Mouse (Mus musculus): ENCODE data around the gene Il13.

The Il13 gene

DNA sequence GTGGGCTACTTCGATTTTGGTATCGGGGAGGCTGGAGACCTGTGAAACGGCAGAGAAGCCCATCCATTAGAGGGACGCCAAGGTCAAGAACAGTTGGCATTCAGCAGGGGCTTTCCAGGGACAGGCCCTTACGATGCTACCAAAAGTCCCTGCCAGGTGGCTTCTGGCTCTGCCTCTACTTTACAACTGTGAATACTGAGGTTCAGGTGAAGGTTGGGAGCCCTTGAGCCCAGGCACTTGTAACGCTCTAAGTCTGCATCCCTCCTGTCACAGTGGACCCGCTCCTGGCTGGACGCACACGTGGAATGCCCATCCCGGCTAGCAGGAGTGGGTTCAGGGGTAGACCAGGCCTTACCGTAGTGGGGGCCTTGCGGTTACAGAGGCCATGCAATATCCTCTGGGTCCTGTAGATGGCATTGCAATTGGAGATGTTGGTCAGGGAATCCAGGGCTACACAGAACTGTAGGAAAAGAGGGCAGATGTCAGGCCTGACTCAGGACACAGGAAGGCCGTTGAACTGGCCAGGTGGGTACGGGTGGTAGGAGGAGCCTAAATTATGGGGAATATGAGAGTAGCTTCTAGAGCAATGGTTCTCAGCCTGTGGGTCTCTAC lies 2.3 kb downstream of the Il13 start:
- no peak for DNase-seq (ENCODE audit: low spot score in 2 of 2)

DNA sequence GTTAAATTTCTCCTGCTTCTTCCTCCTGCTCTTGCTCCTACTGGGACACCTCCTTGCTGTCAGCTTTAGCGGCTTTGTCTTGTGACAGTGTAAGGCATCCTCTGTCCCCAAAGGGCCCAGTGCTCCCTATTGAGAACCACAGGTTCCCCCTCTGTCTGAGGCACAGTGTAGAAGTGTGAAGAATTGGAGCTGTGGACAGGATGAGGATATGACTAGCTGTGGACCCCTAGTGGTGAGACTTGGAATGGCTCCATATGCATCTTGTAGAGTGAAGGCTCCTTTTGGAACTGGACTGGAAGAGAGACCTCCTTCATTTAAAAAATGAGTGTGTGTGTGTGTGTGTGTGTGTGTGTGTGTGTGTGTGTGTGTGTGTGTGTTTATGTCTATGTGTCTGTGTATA lies 6.6 kb downstream of the Il13 start:
- peak; percentile 40 to 62 for DNase-seq (ENCODE audit: low spot score in 2 of 2)

DNA sequence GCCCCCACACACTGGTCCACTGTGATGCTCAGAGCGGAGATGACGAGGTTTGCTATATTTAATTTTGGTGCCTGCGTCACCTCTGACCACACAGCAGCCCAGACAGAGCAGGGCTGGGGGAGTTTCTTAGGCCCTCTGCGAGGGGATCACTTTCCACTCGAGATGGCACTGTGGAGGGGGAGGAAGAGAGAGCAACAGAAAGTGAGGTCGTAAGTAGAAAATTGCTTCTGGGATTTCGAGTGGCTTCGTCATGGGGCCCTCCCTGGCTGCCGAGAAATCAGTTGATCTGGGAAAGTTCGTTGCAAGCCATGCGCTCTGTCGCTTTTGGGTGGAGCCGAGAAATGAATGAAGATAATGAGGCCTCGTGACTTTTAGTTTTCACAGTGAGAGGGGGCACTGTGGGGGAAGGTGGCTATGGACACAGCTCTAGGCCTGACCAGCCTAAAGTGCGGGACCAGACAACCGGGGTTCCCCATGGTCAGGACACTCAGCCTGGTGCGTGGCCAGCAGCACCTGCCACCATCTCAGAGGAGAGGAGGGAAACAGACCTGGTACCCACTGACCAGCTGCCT lies 7.6 kb downstream of the Il13 start:
- no peak for DNase-seq (ENCODE audit: low spot score in 2 of 2)

DNA sequence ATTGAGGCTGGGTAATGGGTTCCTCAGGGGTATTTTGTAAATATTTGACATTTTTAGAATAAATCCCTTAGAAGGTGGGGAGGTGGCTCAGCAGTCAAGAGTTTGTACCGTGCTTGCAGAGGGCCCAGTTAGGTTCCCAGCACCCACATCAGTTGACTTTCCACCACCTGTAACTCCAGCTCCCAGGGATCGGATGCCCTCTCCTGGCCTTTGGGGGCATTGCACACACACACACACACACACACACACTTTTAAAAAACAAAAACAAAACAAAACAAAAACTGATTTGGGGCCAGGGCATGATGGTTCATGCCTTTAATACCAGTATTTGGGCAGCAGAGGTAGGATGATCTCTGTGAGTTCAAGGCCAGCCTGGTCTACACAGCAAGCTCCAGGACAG lies 10.4 kb downstream of the Il13 start:
- no peak for DNase-seq (ENCODE audit: low spot score in 2 of 2)

DNA sequence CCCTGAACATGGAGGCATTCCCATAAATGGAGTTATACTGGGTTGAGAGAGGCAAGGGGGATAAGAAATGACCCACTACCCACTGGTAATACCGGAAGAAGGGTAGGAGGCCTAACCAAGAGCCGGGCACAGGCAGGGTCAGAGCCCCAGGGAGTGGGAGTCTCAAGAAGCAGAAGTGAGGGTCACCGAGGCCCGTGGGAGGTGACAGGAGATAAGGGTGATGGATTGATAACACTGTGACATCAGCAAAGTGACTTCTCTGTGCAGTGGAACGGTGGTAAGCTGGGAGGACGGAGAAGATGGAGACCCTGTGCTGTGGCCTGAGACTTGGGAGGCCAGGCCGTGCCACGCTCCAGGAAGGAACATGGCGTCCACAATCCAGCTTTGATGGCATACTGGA lies 10.9 kb downstream of the Il13 start:
- no peak for DNase-seq (ENCODE audit: low spot score in 2 of 2)

DNA sequence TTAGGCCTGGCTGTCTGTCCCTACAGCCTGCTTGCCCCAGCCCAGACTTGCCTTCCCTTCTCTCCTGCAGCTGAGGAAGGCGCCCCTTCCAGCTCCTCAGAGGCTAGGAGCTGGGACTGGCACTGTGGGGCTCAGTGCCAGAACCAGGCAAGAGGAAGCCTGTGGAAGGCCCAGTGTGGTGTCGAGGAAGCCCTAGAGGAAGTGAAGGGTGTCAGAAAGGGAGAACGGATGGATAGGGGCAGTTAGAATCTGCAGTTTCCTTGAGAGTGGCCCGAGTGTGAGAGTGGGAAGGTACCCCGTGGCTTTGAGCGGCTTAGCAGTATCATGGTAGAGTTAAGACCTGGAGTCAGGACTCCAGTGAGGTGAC lies 12.1 kb downstream of the Il13 start:
- no peak for DNase-seq (ENCODE audit: low spot score in 2 of 2)

DNA sequence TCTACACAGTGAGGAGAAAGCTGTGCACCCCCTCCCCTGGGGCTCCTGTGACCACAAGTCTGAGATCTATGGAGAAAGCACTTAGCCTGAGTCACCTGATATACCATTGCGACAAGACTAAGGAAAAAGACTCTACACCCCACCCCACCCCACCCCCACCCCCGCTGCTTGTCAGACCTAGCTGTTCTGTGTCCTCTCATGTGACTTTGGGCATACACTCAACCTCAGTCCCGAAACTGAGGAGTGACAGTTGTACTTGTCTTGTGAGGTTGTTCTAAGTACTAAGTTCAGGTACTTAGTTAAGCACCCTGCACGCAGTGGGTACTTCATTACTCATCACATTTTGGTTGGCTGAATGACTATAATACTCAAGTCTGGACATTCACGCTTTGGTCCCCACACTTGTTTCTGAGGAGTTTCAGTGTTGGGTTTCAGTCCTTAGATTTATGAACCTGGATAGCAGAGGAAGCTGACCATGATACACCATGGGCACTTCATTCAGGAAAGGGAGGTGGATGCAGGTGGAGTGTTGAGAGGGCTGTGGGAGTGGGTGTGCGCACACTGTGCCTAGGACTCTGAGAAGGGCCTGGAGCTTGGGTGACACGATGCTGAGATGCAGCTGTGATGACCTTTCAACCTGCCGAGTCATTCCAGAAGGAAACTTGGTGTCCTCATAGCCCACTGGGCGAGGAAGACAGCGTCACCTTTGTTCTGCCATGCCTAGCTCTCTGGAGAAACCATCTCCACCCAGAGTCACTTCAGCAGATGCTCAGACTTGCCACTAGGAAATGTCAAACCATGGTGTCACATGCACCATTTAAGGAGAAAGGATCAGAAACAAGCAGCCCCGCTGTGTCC lies 12.7 kb downstream of the Il13 start:
- no peak for DNase-seq (ENCODE audit: low spot score in 2 of 2)

DNA sequence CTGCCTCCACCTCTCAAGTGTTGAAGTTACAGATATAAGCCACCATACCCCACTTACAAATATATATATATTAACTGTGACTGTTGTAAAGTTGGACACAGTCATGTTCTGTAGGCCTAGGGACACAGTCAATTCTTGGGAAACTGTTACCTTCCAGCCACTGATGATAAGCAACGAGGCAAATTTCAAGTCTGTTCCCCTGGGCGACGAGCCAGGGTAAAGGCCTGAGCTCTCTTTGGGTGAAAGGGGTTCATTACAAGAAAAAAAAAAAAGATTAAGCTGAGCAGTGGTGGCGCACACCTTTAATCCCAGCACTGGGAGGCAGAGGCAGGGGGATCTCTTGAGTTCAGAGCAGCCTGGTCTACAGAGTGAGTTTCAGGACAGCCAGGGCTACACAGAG lies 14.4 kb downstream of the Il13 start:
- no peak for DNase-seq (ENCODE audit: low spot score in 2 of 2)

DNA sequence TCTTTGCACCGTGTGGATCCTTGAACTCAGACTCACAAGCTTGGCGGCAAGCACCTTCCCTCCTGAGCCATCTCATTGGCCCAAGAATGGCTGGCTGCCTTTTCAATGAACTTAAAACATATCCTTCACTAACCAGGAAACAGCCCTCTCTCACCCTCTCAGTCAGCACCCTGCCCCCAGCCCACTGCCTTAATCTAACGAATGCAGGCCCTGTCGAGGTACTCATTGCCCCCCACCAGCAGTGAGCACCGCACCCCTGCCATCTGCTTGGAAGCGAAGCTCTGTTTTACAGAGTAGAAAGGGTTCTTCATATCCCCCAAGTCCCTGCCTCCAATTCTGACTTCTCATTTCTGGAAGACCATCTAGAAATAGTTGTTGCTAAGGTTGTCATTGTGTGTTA lies 15.1 kb downstream of the Il13 start:
- no peak for DNase-seq (ENCODE audit: low spot score in 2 of 2)

DNA sequence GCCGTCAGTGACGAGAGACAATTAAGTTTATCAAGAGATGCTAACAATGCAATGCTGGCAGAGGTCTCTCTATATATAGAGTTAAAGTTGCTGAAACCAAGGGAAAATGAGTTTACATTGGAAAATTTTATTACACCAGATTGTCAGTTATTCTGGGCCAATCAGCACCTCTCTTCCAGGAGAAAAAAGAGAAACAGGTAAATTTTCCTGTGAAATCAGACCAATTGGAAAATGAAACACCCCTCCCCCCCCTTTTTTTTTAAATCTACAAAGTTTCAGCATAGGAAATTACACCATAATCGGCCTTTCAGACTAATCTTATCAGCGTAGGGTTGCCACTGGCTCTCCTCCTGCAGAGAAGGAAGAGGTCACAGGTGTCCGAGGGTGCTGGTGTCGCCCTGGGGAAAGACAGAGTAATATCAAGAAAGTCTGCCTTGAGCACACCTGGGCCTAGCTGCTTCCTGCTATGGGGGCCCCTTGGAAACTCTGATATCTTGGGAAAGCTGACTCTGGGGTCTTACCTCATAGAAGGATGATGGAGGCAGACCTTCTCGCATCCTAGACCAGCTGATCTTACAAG lies 15.8 kb downstream of the Il13 start, which contains the start of gene Il4:
Gene Il4, minus strand, starts transcription at position 51 of the 580 bp plus-strand sequence.
- no peak for DNase-seq (ENCODE audit: low spot score in 2 of 2)

DNA sequence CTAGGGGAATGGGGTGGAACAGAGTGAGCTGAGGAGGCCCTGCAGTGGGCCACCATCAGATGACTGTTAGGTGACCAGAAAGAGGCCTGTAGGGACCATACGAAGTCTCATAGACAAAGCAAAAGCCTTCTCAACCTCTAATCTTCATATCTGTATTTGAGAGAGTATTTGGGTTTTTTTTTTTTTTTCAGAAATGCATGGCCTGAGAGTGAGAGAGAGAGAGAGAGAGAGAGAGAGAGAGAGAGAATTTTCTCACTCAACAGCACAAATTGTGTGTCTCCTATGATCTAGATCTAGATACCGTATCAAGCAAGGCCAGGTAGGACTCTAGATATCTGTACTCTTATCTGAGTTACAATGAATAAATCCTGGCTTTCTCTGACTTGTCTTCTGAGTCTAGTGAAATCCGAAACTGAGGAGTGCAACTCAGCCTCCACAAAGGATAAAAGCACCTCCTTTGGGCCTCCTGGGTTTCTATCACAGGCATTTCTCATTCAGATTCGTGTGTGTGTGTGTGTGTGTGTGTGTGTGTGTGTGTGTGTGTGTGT lies 16.9 kb downstream of the Il13 start:
- no peak for DNase-seq (ENCODE audit: low spot score in 2 of 2)

DNA sequence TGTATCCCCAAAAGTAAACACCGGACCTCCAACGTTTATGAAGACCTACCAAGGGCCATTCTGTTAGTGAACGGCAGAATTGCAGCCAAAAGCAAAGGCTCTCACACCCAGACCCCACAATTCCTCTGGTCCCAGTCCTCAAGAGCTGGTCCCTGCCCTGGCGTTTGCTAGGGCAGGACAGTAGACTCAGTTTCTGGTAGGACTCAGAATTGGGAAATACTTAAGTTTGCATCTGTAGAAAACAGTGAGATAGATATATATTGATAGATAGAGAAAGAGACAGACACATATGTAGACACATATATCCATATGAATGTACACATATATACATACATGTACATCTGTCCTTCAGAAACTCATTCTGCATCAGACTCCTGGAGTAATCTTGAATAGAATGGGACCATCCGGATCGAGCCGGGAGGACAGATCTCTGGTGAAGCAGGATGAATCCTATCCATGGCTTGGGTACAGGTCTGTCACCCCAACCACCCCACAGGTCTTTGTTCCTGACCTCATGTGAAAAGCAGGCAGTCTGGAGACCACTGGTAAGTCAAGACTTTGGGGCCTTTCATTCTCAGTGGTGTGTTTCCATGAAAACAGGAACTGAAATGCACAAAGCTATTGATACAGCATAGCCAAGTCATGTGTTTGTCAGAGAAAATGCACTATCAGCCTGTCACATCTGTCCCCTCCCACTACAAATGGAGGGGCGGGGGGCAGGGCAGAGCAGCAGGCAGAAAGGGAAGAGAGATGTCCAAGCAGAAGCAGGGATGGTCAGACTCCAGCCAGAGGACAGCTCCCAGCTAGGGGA lies 17.5 kb downstream of the Il13 start:
- peak; percentile 15 to 18 for DNase-seq (ENCODE audit: low spot score in 2 of 2)

DNA sequence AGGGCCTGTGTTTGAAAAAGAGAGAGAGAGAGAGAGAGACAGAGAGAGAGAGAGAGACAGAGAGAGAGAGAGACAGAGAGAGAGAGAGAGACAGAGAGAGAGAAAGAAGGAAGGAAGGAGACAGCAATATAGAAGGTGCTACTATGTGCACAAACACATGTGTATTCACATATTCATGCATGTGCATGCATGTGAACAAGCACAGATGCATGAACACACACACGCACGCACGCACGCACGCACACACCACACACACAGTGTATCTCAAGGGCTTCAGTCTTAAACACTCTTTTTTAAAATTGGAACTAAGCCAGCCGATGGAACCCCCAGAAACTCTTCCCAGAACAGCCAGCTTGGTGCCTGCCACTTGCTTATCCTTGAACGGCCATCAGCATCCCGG lies 18.9 kb downstream of the Il13 start:
- DNase-seq (ENCODE audit: low spot score in 2 of 2): no peak

DNA sequence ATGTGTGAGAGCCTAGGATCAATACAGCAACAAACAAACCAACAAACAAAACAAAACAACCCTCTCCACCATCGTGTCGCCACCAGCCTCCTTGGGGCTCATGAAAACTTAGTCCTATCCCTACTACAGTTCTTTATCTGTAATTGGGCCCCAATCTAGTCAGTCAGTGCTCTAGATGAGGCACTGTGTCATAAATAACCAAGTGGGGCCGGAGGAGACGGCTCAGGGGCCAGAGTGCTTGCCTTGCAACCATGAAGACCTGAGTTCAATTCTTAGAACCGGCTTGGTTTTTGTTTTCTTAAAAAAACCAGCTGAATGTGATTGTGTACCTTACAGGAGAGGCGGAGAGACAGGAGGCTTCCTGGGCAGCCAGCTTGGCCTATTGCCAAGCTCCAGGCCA lies 19.3 kb downstream of the Il13 start:
- no peak for DNase-seq (ENCODE audit: low spot score in 2 of 2)

DNA sequence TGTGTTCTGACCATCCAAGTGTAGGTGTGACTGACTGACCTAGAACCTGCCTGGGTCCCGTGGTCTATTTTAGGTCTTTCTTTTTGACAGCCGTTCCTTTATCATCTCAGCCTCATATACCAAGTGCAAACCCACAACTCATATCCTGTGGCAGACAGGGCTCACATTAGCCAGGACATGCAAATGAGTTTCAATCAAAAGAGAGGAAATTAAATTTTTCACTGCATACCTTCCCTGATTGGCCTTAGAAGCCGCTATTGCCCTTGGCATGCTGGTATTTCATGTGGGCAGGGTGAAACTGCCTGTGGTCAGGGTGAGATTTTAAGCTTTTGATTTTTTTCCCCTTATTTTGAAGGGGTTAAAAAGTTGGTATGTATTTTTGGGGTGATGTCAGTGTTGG lies 24.8 kb downstream of the Il13 start:
- DNase-seq (ENCODE audit: low spot score in 2 of 2): no peak

DNA sequence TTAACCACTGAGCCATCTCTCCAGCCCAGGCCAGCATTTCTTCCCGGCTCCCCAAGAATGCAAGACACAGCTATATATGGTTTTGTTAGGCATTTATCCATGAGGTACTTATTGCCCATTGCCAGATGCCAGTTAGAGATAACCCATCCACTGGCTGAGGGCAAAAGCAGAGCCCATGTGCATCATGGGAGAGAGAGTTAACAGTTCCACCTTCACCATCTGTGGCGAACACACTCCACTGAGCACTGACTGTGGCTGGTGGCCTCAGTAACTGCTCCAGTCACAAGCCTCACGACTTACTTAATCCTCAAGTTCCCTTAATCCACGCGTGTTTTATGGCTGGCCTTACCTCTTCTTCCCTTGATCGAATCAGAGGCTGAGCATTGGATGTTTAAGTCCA lies 25.3 kb downstream of the Il13 start:
- no peak for DNase-seq (ENCODE audit: low spot score in 2 of 2)

DNA sequence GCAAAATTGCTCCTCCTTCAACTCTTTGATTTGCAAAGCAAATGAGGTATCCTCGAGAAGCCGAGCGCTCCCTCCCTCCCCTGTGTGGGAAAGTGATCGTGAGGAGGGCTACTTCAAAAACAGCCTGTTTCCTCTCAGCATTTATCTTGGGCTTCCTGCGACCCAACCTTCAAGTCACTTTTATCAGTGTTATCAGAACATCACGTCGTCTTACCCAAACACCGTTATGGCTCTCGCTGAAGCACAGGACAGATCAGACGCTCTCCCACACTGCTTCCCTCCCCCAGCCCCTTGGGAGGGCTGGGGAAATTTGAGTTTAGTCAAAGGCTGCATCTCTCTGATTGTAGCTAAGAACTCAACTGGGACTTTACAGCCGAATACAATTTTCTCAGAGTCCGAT lies 28.9 kb downstream of the Il13 start:
- no peak for DNase-seq (ENCODE audit: low spot score in 2 of 2)

DNA sequence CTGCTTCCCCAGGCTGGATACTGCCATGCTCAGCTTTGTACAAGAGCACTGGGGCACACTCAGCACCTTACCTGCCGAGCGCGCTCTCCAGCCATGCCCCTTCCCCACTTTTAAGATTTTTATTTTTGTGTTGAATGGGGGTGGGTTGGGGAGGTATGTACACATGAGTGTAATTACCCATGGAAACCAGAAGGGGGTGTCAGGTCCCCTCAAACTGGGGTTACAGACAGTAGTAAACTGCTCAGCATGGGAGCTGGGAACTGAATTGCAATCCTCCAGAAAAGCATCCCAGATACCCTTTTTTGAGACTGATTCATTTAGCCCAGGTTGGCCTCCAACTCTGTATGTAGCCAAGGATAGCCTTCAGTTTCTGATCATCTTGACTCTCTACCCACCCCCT lies 29.5 kb downstream of the Il13 start:
- DNase-seq (ENCODE audit: low spot score in 2 of 2): no peak

DNA sequence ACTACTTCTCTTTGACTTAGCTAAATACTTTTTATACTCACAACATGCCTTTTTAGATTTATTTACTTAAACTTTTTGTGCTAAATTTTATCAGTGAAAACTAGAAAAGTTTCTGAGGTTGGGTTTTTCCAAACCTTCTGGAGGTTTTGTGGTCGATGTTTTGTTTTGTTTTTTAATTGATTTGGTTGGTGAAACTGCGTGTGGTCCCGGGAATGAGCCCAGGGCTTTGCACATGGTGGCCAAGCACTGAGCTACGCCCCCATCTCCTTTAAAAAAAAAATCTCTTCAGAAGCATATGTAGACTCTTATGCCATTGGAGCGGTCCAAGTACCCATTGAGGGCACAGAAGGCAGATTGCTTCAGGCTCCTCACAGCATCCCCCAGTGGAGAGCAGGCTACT lies 43.4 kb downstream of the Il13 start:
- DNase-seq (ENCODE audit: low spot score in 2 of 2): no peak

DNA sequence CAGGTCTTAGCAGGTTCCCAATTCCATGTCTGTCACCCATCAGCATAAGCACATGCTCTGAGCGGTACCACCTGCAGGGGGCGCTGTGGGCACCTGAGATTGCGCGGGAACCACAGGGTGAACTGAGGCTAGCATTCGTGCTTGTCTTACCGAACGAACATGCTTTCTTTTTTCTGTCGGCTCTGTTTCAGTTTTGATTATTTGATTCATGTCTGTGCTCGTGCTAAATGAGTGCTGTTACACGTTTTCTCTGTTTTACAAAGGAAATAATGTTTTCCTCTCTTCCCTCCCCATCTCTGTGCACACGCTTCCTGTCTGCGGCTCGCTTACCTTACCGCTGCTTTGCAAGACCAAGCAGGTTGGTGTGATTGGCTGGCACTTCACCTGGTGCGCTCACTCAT lies 44.1 kb downstream of the Il13 start:
- DNase-seq (ENCODE audit: low spot score in 2 of 2): peak; percentile 40 to 58

DNA sequence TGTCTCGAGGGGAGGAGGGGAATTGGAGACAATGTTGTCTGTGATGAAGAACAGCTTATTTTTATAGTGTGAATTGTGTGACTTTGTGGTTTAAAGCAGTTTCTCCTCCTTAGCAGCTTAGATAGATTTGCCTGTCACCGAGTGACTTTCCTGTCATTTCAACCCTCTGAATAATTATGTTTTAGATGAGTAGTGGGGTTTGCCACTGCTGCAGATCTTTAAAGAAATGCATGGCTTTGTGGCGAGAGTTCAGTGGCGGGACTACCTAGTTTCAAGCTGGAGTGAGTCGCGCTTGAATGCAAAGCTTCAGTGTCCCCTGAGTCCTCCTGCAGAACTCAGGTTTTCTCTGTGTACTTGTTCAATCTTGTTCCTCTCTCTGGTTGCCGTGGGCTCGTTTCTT lies 46.2 kb downstream of the Il13 start:
- DNase-seq (ENCODE audit: low spot score in 2 of 2): no peak

DNA sequence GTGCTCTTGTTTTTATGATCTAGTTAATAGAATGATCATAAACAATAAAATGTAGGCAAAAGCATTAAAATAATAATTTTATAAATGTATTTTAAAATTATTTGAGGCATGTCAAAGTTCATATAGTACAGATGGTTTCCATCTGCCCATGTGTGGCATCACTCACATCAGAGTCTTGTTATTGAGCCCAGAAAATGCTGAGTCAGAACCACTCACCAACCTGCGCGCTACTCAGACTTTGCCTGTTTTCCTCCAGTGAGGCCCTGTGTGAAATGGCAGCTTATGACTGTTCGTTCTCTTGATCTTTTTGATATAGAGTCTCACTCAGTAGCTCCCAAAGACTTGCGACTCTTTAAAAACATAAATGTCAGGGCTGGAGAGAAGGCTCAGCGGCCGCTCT lies 49.0 kb downstream of the Il13 start:
- no peak for DNase-seq (ENCODE audit: low spot score in 2 of 2)

All from spleen, postnatal 36 days (tissue).